Mouse (Mus musculus) testis, postnatal 14 days (tissue): ENCODE results near the gene Hif1an.
A peak's percentile ranks its signal among the peaks of the same experiment; 100 is the strongest.

ENCODE experiments used
- DNase-seq: peaks from one replicate; pipeline ENCODE4 v3.0.0; 2021; ENCODE audit warnings: low spot score

Hif1an gene

DNA sequence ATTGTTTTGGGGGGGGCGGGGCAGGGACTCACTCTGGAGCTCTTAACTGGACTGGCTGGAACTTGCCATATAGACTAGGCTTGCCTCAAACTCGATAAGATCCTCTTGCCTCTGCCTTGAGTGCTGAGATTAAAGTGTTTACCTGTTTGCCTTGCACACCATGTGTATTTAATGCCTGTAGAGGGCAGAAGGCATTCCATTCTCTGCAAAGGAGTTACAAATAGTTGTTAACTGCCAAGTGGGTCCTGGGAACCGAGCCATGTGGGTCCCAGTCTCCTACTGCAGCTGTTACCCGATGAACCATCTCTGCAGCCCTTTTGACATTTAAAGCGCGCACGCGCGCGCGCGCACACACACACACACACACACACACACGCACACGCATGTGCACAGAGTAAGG lies 1.4 kb downstream of the Hif1an start:
- DNase-seq, result no peak

DNA sequence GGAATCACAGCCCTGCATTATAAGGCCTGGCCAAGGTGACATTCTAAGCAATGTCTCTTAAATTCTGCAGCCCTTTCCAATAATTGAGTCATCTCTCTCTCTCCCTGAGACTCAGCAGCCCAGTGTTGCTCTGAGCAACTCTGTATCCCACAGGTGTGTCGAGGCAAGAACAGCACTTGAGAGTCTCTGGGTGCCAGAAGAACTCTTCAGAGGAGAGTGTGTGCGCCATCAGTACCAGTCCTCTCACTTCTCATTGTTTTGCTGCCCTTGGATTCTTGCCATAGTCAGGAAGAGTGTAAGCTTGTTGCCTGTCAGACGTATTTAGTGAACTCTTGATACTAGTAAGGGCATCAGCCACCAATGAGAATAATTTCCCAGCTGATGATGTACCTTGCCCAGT lies 5.1 kb downstream of the Hif1an start:
- no peak for DNase-seq

DNA sequence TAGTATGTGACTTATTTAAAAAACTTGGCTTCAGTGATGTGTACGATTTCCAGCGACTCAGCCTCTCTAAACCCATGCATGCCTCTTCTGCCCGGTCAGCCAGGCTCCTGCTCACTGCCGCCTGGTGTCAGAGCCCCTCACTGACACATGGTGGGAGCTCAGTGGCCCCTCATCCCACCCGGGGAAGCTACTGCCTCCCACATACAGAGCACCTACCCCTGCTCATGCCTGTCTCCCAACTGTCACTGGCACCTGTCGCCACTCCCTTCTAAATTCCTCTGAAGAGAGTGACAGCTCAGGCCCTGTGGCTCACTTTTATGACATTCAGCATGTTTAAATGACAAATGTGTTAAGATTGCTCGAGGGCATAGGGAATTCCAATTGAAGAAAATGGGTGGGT lies 13.6 kb downstream of the Hif1an start:
- DNase-seq, result no peak

DNA sequence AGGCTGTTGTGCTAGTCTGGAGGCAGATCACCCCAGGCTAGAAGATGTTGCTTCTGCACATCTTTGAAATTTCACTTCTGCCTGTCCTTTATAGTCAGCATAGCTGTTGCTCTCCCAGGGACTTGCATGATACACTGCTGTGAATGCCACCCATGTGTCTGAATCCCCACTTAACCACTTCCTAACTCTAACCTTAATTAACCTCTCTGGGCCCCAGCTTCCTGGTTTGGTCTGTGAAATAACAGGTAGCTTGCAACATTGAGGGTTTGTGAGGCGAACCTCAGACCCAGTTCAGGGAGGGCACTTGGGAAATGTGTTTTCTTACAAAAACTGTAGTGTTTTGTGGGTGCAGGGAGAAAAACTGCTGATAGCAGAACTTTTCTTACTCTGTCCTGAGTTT lies 15.4 kb downstream of the Hif1an start:
- DNase-seq, result no peak

DNA sequence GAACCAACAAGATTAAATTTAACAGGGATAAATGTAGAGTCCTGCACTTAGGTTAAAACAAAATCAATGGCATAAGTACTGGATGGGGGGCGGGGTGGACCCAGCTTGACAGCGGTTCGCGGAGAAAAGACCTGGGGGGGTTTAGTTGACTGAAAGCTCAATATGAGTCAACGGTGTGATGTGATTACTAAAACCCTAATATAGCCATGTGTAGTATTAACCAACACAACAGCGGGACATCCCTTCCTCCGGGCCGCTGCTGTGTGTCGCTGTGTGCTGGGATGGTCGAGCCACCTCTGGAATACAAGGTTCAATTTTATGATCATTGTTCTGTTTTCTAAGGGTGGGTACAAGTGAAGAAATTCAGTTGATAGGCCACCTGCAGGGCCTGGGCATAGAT lies 19.5 kb downstream of the Hif1an start:
- no peak for DNase-seq

DNA sequence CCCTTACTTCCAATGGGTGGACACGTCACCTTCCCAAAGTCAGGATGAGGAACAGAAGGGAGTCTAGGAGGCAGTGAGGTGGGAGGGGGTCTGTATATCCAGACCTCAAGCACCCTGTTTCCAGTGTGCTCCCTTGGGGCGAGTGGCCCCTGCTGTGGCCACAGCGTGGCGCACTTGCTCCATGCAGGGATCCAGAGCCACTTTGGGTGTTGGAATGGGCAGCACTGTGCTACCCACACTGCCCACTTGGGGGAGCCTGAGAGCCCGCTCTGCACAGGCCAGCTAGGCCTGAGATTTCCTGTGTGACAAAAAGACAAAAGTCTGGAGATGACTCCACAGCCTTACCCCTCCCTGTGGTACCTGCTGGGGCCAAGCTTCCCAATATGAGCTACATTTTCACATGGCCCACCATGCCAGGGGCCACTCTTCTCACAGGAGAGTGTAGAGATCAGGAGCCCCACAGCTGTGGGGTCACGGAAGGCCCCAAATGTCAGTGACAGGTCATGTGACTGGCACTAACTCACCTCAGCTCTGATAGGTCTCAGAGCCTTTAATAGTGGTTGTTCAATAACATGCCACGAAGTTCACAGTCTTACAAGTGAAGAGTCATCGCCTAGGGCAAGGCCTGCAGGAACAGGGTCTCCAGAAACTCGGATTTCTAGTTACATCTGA lies 20.1 kb downstream of the Hif1an start:
- peak; percentile 72 for DNase-seq

DNA sequence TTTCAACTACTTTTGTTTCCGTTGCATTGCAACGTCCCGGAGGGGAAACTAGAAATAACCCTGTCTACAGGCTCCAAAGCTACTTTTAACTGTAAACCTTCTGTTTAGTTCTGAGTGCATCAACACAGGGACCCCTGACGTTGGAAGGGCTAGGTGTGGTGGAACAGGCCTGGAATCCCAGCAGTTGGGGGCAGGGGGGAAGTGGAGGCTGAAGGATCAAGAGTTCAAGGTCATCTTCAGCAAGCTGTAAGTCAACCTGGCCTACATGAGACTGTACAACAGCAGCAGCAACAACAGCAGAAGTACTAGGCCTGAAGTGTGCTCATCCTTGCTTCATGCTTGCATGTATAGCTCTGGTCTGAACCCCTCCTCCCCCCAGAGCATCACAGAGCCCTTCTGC lies 25.4 kb downstream of the Hif1an start:
- no peak for DNase-seq

DNA sequence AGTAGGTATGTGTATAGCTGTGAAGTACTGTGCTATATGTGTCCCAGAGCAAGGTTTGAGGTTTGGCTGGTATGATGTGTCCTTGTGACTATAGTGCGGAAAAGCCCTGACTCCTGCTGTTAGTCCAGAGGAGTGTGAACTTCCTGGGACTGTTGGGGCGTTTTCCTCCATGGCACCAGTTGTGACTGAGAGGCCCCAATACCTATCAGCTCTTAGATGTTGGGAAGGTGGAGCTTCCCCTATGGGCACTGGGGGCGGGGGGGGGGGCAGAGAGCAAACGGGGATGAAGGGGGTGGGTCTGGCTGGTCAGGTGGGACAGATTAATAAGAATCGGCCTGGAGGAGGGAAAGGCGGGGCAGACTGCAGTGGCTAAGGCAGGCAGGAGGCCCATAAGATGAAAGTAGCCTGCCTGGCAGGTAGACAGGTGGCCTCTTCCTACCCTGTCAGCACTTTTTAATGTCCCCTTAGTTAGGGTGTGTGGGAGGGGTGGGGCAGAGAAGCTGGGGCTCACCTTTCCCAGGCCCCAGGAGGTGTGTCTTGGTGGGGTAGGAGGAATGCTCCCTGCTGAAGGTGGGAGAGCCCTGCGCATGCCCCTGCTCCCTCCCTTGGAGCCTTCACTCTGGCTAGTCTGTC lies 27.1 kb downstream of the Hif1an start:
- DNase-seq, result no peak

DNA sequence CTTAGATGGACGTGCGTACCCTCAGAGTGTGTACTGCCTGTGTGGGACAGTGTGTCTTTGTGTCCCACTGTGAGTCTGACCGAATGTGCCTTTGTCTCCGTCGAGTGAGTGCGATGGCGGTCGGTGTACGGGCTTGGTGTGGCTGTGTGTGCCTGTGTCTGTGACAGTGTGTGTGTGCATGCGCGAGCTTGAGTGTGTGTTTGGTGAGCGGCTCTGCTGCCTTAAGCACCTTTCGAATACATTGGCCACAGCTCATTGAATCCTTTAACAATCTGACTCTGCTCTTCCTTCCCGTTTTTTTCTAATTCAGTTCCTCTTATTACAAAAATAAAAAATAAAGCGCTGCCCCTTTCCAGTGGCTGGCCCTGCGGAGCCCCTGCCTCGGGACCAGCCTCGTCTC lies 28.3 kb downstream of the Hif1an start:
- no peak for DNase-seq

DNA sequence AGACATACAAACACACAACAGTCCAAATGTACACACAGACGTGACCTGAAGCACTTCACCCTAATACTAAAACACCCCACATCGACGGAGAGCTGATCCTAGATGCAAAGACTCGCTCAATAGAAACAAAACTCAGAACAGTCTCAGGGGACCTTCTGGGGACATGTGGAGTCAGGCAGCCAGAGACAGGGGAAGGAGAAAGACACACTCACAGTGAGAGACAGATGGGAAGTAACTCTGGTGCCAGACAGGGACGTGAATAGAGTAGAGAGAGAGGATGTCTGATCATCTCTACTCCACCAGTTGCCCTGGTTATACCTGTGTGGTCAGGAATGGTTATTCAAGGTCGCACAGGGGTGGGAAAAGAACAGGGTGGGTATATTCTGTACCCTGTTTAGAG lies 29.0 kb downstream of the Hif1an start:
- no peak for DNase-seq

DNA sequence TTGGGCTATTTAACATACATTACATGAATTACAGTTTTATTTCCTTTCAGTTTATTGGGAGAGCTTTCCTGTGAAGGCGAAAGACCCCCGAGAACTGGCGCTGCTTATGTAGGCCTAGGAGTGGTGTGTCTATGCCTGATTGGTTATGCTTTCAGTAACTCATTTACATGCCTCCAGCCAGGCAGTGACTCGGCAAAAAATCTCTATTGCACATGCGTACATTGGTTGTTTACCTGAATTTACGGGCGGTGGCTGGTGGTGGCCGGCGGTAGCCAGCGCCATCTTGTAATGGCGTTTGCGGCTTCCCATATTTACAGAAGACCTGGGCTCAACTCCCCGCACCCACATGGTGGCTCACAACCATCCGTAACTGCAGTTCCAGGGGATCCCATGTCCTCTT lies 31.5 kb downstream of the Hif1an start:
- no peak for DNase-seq

DNA sequence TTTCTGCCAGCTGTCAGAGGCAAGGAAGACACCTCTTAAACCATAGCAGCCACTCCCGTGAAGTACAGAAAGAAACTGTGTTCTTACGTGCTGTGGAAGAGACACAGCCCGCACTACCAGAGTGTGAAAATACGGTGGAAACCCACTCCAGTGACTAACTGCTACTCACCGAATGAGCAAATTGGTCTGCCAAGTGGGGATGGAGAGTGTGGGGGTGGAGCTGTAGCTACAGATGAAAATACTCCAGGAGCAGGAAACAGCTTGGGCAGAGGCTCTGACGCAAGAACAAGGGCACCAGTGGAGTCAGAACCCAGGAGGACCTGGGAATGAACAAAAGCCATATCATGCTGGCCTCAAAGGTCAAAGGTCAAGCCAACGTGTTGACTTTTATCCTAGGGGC lies 55.5 kb downstream of the Hif1an start:
- DNase-seq, result no peak
